Mouse (Mus musculus) liver, embryonic 14.5 days (tissue): ENCODE data around the gene Slc19a2. TPM values are rescaled to one million over a fixed set of nuclear protein-coding genes. Genes with fewer than 3 reads are reported as not detected.

Experiments used
- ATAC-seq: fragments of 200-750 bp; cut with Nextera tagmentation; 2 replicates; pipeline ENCODE4 v1.8.0; 2017; ENCODE audit warnings: moderate number of reproducible peaks, mild to moderate bottlenecking, moderate library complexity; ENCODE audit not compliant: insufficient read depth
- DNase-seq, 3 experiments: peaks; one replicate each; pipeline ENCODE4 v3.0.0-alpha.2; 2012 to 2013; ENCODE audit warnings: low read depth in 3 of 3, low spot score in 3 of 3
- H3K27ac ChIP-seq: fragments of 300-500 bp; sonication (generic); 2 replicates; pipeline ENCODE4 v1.5.1; 2014; ENCODE audit warnings: moderate library complexity, mild to moderate bottlenecking, control low read depth, inconsistent platforms
- H3K27me3 ChIP-seq: fragments of 300-500 bp; sonication (generic); 2 replicates; pipeline ENCODE4 v1.6.1; 2014; ENCODE audit warnings: mild to moderate bottlenecking, low read length, moderate library complexity; ENCODE audit not compliant: control insufficient read depth, insufficient read depth
- H3K36me3 ChIP-seq: fragments of 300-500 bp; sonication (generic); replicated peaks from 2 replicates; pipeline ENCODE4 v1.6.1; 2014; ENCODE audit warnings: low read depth; ENCODE audit not compliant: control insufficient read depth, insufficient read depth
- H3K4me1 ChIP-seq, 2 experiments: fragments of 200-500 bp in 1 of 2; fragments of 300-500 bp in 1 of 2; sonication (generic) in 1 of 2; replicated peaks; 2 replicates each; pipeline ENCODE4 v1.6.1; 2012 to 2014; ENCODE audit warnings: antibody characterized with exemption in 1 of 2, inconsistent platforms in 1 of 2, low read length in 1 of 2; ENCODE audit not compliant: control insufficient read depth in 2 of 2, insufficient read depth in 2 of 2
- H3K4me2 ChIP-seq: fragments of 300-500 bp; sonication (generic); 2 replicates; pipeline ENCODE4 v1.6.1; 2014; ENCODE audit warnings: low read depth, mild to moderate bottlenecking, control low read depth, moderate library complexity
- H3K4me3 ChIP-seq, 2 experiments: fragments of 200-500 bp in 1 of 2; fragments of 300-500 bp in 1 of 2; sonication (generic) in 1 of 2; 2 replicates each; pipeline ENCODE4 v1.5.1; 2012 to 2014; ENCODE audit warnings: low read depth in 2 of 2, low read length in 2 of 2, mild to moderate bottlenecking in 2 of 2, control low read depth in 1 of 2, inconsistent platforms in 1 of 2, moderate library complexity in 1 of 2; ENCODE audit not compliant: insufficient read depth in 1 of 2
- H3K9ac ChIP-seq: fragments of 300-500 bp; sonication (generic); replicated peaks from 2 replicates; pipeline ENCODE4 v1.6.1; 2014; ENCODE audit warnings: mild to moderate bottlenecking, control low read depth, moderate library complexity
- H3K9me3 ChIP-seq: fragments of 300-500 bp; sonication (generic); 2 replicates; pipeline ENCODE4 v1.6.1; 2016; ENCODE audit warnings: low read length, mixed read lengths; ENCODE audit not compliant: control insufficient read depth
- CTCF ChIP-seq: IDR thresholded peaks from 2 replicates; pipeline ENCODE4 v1.5.1; 2016; ENCODE audit warnings: antibody characterized with exemption, low read depth, control low read depth
- EP300 ChIP-seq: IDR thresholded peaks from 2 replicates; pipeline ENCODE4 v1.6.1; 2016; ENCODE audit warnings: antibody characterized with exemption, low read depth
- WGBS: fragments of 180-500 bp; shearing (Covaris S2); extraction: QIAGEN DNeasy Blood & Tissue Kit; methylation state at CpG from one replicate; pipeline ENCODE4 v1.1.7; 2014; ENCODE audit not compliant: insufficient replicate concordance; 5-methylcytosine and 5-hydroxymethylcytosine counted together
- polyA plus RNA-seq, 2 experiments: library from polyadenylated mRNA; depleted of rRNA in 1 of 2; stranded (reverse) in 1 of 2; unstranded in 1 of 2; fragments of >200 nt; fragmentation: Nextera tagmentation in 1 of 2; extraction: Ambion mirVana in 1 of 2; gene quantifications; 2 replicates each; pipeline versions ENCODE4 v1.2.1 to v1.2.3; 2012 to 2014

Gene Slc19a2
- polyA plus RNA-seq, 2 experiments: 13.0 to 19.6 TPM

DNA sequence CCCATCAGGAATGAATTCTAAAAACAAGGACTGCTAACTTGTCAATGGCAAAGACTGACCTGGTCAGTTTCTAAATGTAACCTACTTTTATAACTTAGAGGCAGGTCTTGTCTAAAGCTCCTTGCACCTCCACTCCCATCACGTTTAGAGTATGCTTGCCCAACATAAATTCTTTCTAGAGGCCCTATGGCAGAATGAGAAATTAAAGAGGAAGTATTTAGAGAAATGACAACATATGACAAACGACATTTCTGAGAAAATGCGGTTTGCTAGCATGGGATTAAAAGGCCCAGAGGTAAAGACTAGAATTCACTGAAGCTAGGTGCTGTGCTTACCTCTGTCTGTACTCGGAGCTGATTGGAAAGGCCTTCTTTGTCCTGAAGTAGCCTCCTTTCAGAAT, 53.1 kb downstream of the Slc19a2 start:
- TF ChIP-seq EP300: no peak
- TF ChIP-seq CTCF: no peak
- no peak overlapping the region for H3K9ac ChIP-seq
- no peak overlapping the region for H3K4me3 ChIP-seq
- no peak overlapping the region for H3K4me2 ChIP-seq
- WGBS: 65% methylated on average over 4 of the region's 4 CpGs
- no peak overlapping the region for H3K27ac ChIP-seq
- peaks cover 26% of the 10 kb centered on the region for H3K36me3 ChIP-seq
- H3K9me3 ChIP-seq: no peaks in the 10 kb centered on the region
- ATAC-seq (no peak), DNase-seq (no peak)
- H3K4me1 ChIP-seq: peaks cover 0 to 4% of the 10 kb centered on the region in 2 experiments; a peak in 3 of 4 replicates
- no peaks in the 10 kb centered on the region for H3K27me3 ChIP-seq

DNA sequence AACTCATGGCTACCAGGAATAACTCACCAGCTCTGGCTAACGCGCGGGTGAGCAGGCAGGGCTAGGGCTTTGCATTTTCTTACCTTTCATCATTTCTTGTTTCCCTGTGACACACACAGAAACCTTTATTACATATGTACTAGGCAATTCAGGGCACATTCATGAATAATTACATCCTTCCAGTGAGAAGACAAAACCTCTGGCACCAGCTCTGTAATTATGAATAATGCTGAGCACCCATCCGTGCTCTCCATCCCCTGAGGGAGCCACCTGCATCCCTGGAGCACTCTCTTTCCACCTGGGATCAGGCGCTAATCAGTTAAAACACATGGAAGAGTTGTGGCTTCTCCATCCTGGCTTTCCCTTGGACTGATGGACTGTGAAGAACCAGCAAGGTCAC, 55.0 kb downstream of the Slc19a2 start, which contains the start of gene Nme7:
Nme7 (plus strand) TSS at position 301 of the 400 bp plus-strand sequence.
- 88% methylated on average over 5 of the region's 5 CpGs for WGBS
- Histone ChIP-seq H3K27ac (no peak within 1 kb of the TSS), H3K36me3 (peaks cover 17% of the 10 kb centered on the region), H3K4me3 (no peak within 1 kb of the TSS), H3K9ac (no peak within 1 kb of the TSS), H3K4me2 (no peak within 1 kb of the TSS), H3K4me1 (peaks cover 4 to 9% of the 10 kb centered on the region in 2 experiments; a peak in 3 of 4 replicates), H3K27me3 (no peaks in the 10 kb centered on the region), H3K9me3 (no peaks in the 10 kb centered on the region)
- DNase-seq (no peak), ATAC-seq (no peak)
- TF ChIP-seq CTCF (no peak), EP300 (no peak)

DNA sequence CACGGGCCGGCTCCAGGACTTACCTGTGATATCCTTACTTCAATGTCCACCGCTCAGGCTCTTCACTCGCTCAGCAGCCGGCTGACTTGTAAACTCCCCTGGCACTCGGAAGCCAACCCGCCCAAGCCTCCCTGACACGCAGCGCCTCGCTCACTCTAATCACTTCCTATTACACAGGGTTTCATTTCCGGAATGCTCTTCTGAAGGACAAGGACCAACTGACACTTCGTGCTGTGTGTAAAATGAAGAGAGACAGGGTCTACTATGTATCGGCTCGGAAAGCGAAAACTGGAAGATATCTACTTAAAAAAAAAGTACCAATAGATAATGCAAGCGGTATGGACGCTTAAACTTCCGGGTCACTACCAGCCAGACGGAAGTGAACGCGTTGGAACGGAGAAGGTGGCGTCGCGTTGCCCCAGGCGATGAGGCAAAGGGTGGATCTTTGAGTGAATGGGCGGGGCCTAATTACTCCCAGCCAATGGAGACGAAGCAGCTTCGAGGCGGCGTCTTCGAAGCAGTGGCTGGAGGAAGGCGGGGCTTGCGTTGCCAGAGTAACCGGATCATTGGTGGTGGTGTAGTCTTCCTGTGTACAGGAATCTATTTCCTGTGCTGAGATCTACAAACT, 58.4 kb downstream of the Slc19a2 start, which contains the start of gene Blzf1:
Blzf1 (minus strand) TSS at position 366 of the 628 bp plus-strand sequence.
- under 1% methylated on average over 35 of the region's 35 CpGs for WGBS
- TF ChIP-seq CTCF (no peak), EP300 (no peak)
- peaks cover 4 to 9% of the 10 kb centered on the region in 2 experiments; a peak in 3 of 4 replicates for H3K4me1 ChIP-seq
- H3K9me3 ChIP-seq: no peaks in the 10 kb centered on the region
- no peaks in the 10 kb centered on the region for H3K27me3 ChIP-seq
- peak; percentile 97 to 98 (median 97) for DNase-seq
- peak; percentile 99 for ATAC-seq
- peak within 1 kb of the TSS; percentile 71 for H3K9ac ChIP-seq
- H3K36me3 ChIP-seq: peaks cover 1% of the 10 kb centered on the region; the same call in 1 of the 2 replicates
- peak within 1 kb of the TSS; percentile 79 to 89 for H3K4me3 ChIP-seq
- H3K4me2 ChIP-seq: peak within 1 kb of the TSS; percentile 75
- peak within 1 kb of the TSS; percentile 33 for H3K27ac ChIP-seq

DNA sequence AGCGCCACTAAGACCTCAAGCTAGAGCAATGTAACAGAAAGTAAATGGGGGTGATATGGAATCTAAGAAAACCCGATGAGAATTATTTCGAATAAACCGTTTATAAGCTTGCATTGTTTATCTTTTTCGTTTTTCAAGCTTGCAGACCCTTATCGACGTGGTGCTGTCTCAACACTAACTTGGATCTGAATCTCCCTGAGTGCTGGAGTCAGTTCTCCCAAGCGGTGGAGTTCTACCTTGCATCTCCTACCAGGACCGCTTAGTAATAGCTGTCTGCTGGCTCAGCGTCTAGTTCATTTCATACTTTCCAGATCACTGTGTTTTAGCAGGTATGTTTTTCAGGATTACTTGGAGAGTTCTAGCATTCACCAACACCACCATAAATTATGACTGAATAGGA, 59.1 kb downstream of the Slc19a2 start:
- H3K9ac ChIP-seq: peak overlapping the region; percentile 56
- no peak overlapping the region for H3K27ac ChIP-seq
- no peaks in the 10 kb centered on the region for H3K9me3 ChIP-seq
- ATAC-seq: no peak
- WGBS: 11% methylated on average over 10 of the region's 10 CpGs
- peak overlapping the region; percentile 79 to 89 for H3K4me3 ChIP-seq
- peak in 1 of 3 experiments; percentile 20 for DNase-seq
- TF ChIP-seq CTCF (no peak), EP300 (no peak)
- no peaks in the 10 kb centered on the region for H3K27me3 ChIP-seq
- no peaks in the 10 kb centered on the region for H3K36me3 ChIP-seq
- H3K4me1 ChIP-seq: peaks cover 4 to 9% of the 10 kb centered on the region in 2 experiments; a peak in 3 of 4 replicates
- peak overlapping the region; percentile 75 for H3K4me2 ChIP-seq

DNA sequence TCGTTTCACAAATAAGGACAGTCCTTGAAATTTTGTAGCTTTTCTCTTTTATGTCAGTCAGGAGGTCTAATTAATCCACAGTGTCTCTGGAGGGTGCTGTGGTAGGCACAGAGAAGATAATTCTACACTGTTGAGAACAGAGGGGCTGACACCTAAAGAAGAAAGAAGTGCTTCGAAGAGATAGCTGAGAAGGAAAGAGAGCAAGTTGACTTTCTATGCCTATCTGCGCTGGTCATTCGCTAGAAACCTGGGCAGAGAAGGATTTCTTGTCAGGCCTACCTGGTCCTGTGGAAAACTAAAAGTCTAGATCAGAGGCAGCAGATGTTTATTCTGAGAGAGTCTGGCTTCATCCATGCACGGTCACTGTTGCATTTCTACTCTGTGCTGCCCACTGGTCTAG, 65.2 kb downstream of the Slc19a2 start:
- Histone ChIP-seq H3K9me3 (no peaks in the 10 kb centered on the region), H3K27ac (no peak overlapping the region), H3K9ac (no peak overlapping the region), H3K4me3 (no peak overlapping the region), H3K27me3 (no peaks in the 10 kb centered on the region), H3K36me3 (no peaks in the 10 kb centered on the region), H3K4me1 (peaks cover 0 to 7% of the 10 kb centered on the region in 2 experiments; a peak in 1 of 4 replicates), H3K4me2 (no peak overlapping the region)
- no peak for DNase-seq
- ATAC-seq: no peak
- 79% methylated on average over 5 of the region's 5 CpGs for WGBS
- no peak for TF ChIP-seq CTCF
- no peak for TF ChIP-seq EP300

Other genes with a start within 250 kb of the Slc19a2 start
- gene Sele, start 200.8 kb upstream of the Slc19a2 start, polyA plus RNA-seq (2012; rRNA removed): 0.02 and 0.04 TPM in 2 replicates
- gene Sele, start 200.8 kb upstream of the Slc19a2 start, polyA plus RNA-seq (2014; fragmentation: Nextera tagmentation; extraction: Ambion mirVana): not detected in 2 replicates
- gene Sell, start 187.1 kb upstream of the Slc19a2 start, polyA plus RNA-seq (2012; rRNA removed): 2.1 and 3.0 TPM in 2 replicates
- 4.4 and 8.0 TPM in 2 replicates for gene Sell, start 187.1 kb upstream of the Slc19a2 start, polyA plus RNA-seq (2014; fragmentation: Nextera tagmentation; extraction: Ambion mirVana)
- 0.31 and 0.37 TPM in 2 replicates for gene Selp, start 133.8 kb upstream of the Slc19a2 start, polyA plus RNA-seq (2012; rRNA removed)
- 0.54 and 0.75 TPM in 2 replicates for gene Selp, start 133.8 kb upstream of the Slc19a2 start, polyA plus RNA-seq (2014; fragmentation: Nextera tagmentation; extraction: Ambion mirVana)
- 6.7 and 8.3 TPM in 2 replicates for gene F5, start 97.2 kb upstream of the Slc19a2 start, polyA plus RNA-seq (2012; rRNA removed)
- 11.6 and 11.9 TPM in 2 replicates for gene F5, start 97.2 kb upstream of the Slc19a2 start, polyA plus RNA-seq (2014; fragmentation: Nextera tagmentation; extraction: Ambion mirVana)
- 0.80 and 1.8 TPM in 2 replicates for gene Ccdc181, start 26.5 kb downstream of the Slc19a2 start, polyA plus RNA-seq (2012; rRNA removed)
- gene Ccdc181, start 26.5 kb downstream of the Slc19a2 start, polyA plus RNA-seq (2014; fragmentation: Nextera tagmentation; extraction: Ambion mirVana): 2.3 and 3.7 TPM in 2 replicates
- gene Nme7, start 55.1 kb downstream of the Slc19a2 start, polyA plus RNA-seq (2012; rRNA removed): 4.2 and 6.4 TPM in 2 replicates
- gene Nme7, start 55.1 kb downstream of the Slc19a2 start, polyA plus RNA-seq (2014; fragmentation: Nextera tagmentation; extraction: Ambion mirVana): 9.0 and 13.0 TPM in 2 replicates
- 2.3 and 4.1 TPM in 2 replicates for gene Blzf1, start 58.4 kb downstream of the Slc19a2 start, polyA plus RNA-seq (2012; rRNA removed)
- 8.5 and 9.9 TPM in 2 replicates for gene Blzf1, start 58.4 kb downstream of the Slc19a2 start, polyA plus RNA-seq (2014; fragmentation: Nextera tagmentation; extraction: Ambion mirVana)
- 6.6 and 7.9 TPM in 2 replicates for gene Atp1b1, start 209.3 kb downstream of the Slc19a2 start, polyA plus RNA-seq (2012; rRNA removed)
- 6.5 and 7.6 TPM in 2 replicates for gene Atp1b1, start 209.3 kb downstream of the Slc19a2 start, polyA plus RNA-seq (2014; fragmentation: Nextera tagmentation; extraction: Ambion mirVana)